Mouse (Mus musculus): Measurements from ENCODE around the gene Uimc1.

- TF ChIP-seq EP300 (IDR thresholded peaks at IDR 0.05; ENCODE audit: insufficient read depth, low read depth, low read length) (no peak), CTCF (IDR thresholded peaks at IDR 0.05; ENCODE audit: low read depth, low read length) (no peak)
Measured at GRCm38 (mm10) chr13:55019181-55019580, 80.9 kb downstream of the Uimc1 start.
